Mouse (Mus musculus): ENCODE data around the gene Olfr467. TPM values are rescaled to one million over a fixed set of nuclear protein-coding genes. Genes with fewer than 3 reads are reported as not detected.

Olfr467 gene
- not detected for polyA plus RNA-seq (2014; fragmentation: Illumina TruSeq; extraction: RNeasy Lipid Tissue Mini Kit (QIAGEN cat#74804); ENCODE audit: low replicate concordance)

GRCm38 (mm10) chr7:107811963-107812362, at the start of gene Olfr467:
Gene Olfr467 (plus strand): TSS chr7:107812263.

DNA sequence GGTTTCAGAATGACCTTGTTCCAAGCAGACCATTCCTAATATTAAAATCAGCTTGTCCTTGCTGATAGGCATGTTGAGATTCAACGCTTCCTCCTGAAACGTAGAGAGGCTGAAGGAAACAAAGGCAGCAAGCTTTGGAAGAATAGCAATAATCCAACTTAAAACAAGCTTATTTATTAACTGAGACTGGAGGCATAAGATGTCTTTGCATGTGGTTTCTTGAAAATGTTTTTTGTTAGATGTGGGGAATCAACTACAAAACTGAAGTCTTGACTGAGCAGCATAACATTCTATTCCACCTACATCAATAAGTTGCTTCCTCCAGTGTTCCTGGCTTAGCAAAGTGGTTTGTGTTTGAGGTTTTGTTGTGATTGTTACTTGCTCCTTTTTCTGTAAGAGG, 11.0 kb upstream of the Olfr467 start, which contains the start of gene Ovch2:
Gene Ovch2 (minus strand): TSS at position 101 of the 400 bp plus-strand sequence.

GRCm38 (mm10) chr7:107825441-107825840, 13.4 kb downstream of the Olfr467 start, which contains the start of gene Olfr469:
Gene Olfr469 (minus strand): TSS chr7:107825541.

DNA sequence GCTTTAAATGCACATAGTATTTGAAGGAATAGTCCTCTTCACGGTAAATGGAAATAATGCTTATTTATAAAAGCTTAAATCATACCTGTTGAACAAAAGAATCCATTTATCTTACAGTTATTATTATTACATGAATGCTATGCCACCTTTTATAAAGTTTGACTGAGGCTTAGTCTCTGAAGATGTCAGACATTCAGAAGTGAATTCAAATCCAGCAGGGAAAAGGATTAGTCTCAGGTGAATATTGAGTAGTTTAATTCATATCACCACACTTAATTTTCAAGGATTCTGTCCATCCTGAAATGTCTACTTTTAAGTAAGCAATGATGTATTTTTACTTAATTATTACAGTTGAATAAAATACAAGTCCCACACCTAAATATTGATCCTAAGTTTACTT, 35.3 kb downstream of the Olfr467 start, which contains the start of gene Olfr470:
Gene Olfr470 (minus strand): TSS at position 101 of the 400 bp plus-strand sequence.

Other genes starting within 250 kb of the Olfr467 start
- 0.74 TPM for gene Olfml1, start 244.8 kb upstream of the Olfr467 start, polyA plus RNA-seq (2014; fragmentation: Illumina TruSeq; extraction: RNeasy Lipid Tissue Mini Kit (QIAGEN cat#74804); ENCODE audit: low replicate concordance)
- 12.3 TPM for gene Ppfibp2, start 217.1 kb upstream of the Olfr467 start, polyA plus RNA-seq (2014; fragmentation: Illumina TruSeq; extraction: RNeasy Lipid Tissue Mini Kit (QIAGEN cat#74804); ENCODE audit: low replicate concordance)
- gene 5330417H12Rik, start 187.1 kb upstream of the Olfr467 start, polyA plus RNA-seq (2014; fragmentation: Illumina TruSeq; extraction: RNeasy Lipid Tissue Mini Kit (QIAGEN cat#74804); ENCODE audit: low replicate concordance) = not detected
- gene Cyb5r2, start 54.2 kb upstream of the Olfr467 start, polyA plus RNA-seq (2014; fragmentation: Illumina TruSeq; extraction: RNeasy Lipid Tissue Mini Kit (QIAGEN cat#74804); ENCODE audit: low replicate concordance) = not detected
- gene Ovch2, start 11.1 kb upstream of the Olfr467 start, polyA plus RNA-seq (2014; fragmentation: Illumina TruSeq; extraction: RNeasy Lipid Tissue Mini Kit (QIAGEN cat#74804); ENCODE audit: low replicate concordance) = not detected
- gene Olfr469, start 13.3 kb downstream of the Olfr467 start, polyA plus RNA-seq (2014; fragmentation: Illumina TruSeq; extraction: RNeasy Lipid Tissue Mini Kit (QIAGEN cat#74804); ENCODE audit: low replicate concordance) = not detected
- gene Olfr470, start 35.2 kb downstream of the Olfr467 start, polyA plus RNA-seq (2014; fragmentation: Illumina TruSeq; extraction: RNeasy Lipid Tissue Mini Kit (QIAGEN cat#74804); ENCODE audit: low replicate concordance) = not detected
- not detected for gene Olfr472, start 85.6 kb downstream of the Olfr467 start, polyA plus RNA-seq (2014; fragmentation: Illumina TruSeq; extraction: RNeasy Lipid Tissue Mini Kit (QIAGEN cat#74804); ENCODE audit: low replicate concordance)
- gene Olfr473, start 118.2 kb downstream of the Olfr467 start, polyA plus RNA-seq (2014; fragmentation: Illumina TruSeq; extraction: RNeasy Lipid Tissue Mini Kit (QIAGEN cat#74804); ENCODE audit: low replicate concordance) = not detected
- not detected for gene Olfr474, start 142.4 kb downstream of the Olfr467 start, polyA plus RNA-seq (2014; fragmentation: Illumina TruSeq; extraction: RNeasy Lipid Tissue Mini Kit (QIAGEN cat#74804); ENCODE audit: low replicate concordance)
- gene Olfr476, start 152.5 kb downstream of the Olfr467 start, polyA plus RNA-seq (2014; fragmentation: Illumina TruSeq; extraction: RNeasy Lipid Tissue Mini Kit (QIAGEN cat#74804); ENCODE audit: low replicate concordance) = not detected
- gene Olfr477, start 174.4 kb downstream of the Olfr467 start, polyA plus RNA-seq (2014; fragmentation: Illumina TruSeq; extraction: RNeasy Lipid Tissue Mini Kit (QIAGEN cat#74804); ENCODE audit: low replicate concordance) = not detected
- gene Olfr478, start 221.7 kb downstream of the Olfr467 start, polyA plus RNA-seq (2014; fragmentation: Illumina TruSeq; extraction: RNeasy Lipid Tissue Mini Kit (QIAGEN cat#74804); ENCODE audit: low replicate concordance) = not detected
- not detected for gene Olfr479, start 238.4 kb downstream of the Olfr467 start, polyA plus RNA-seq (2014; fragmentation: Illumina TruSeq; extraction: RNeasy Lipid Tissue Mini Kit (QIAGEN cat#74804); ENCODE audit: low replicate concordance)

All from small intestine, adult 10 weeks (tissue).